In the genomic region with DNA sequence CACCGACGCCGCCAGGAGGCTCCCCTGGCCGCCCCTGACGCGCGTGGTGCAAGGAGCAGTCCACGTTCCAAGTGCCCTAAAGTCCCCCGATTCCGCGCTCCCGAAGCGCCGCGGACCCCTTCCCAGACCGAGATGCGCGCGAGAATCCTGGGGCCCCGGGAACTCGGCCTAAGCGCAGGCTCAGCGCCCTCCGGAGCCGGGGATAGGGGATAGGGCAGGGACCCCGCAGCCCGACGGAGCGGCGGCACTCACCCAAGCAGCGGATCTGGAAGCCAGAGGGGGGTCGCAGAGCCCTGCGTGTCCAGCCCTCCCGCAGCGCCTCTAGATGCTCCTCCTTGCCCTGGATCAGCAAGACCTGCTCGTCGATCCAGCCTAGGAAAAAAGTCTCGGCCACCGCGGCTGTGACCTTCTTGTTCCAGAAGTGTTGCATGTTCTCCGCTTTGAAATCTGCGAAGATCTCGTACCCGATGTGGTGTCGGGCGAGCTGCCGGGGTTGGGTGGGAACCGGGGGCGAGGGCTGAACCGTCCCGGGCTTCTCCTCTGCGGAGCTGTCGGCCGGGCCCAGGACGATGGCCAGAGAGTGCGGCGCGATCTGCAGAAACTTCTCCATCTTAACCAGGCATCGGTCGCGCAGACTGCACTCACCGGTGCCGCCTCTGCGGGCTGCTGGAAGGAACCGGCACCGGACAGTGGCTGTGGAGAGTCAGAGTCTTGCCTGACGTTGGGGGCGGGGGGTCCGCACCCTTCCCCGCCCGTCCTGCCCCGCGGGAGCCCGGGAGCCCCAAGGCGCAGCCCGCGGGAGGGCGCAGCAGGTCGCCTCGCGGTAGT, we compare ENCODE assay signal across 9 mouse cellular contexts. TPM values are rescaled to one million over a fixed set of nuclear protein-coding genes. Genes with fewer than 3 reads are reported as not detected.
DNase-seq lines count a peak whose midpoint lies in the region; ATAC-seq and TF ChIP-seq lines count a peak whose summit lies in the region.
"Had no signal": no experiment of that assay in that cellular context is flagged by ENCODE, and none has a peak within 500 bp of the region (broad histone marks: within the 10 kb centered on the region; RNA-seq: fewer than 3 reads in every experiment).

No protein-coding gene starts in this region.

- H3K9ac ChIP-seq in heart, embryonic 11.5 days (ENCODE audit: low read depth, low read length), result peak overlapping the region; percentile 72
- H3K9ac ChIP-seq in kidney, embryonic 16.5 days (replicated peaks; ENCODE audit: low read length), result peak overlapping the region; percentile 77
- H3K9ac ChIP-seq in stomach, embryonic 14.5 days (replicated peaks; ENCODE audit: low read depth, low read length), result peak overlapping the region; percentile 58

- DNase-seq in ovary, postnatal 36 days (ENCODE audit: low spot score), result peak; percentile 33
- no peak for DNase-seq in ovary, postnatal 10 days (ENCODE audit: low spot score)
- DNase-seq in lung, postnatal 14 days, result peak; percentile 14
- DNase-seq in MN1 (ENCODE audit: low spot score), result no peak

- TF ChIP-seq POLR2A in cortical plate, adult 2 months (IDR thresholded peaks at IDR 0.05; ENCODE audit: extremely low read depth, insufficient read depth, low read length), result no peak

- peak overlapping the region; percentile 88 for H3K27ac ChIP-seq in cortical plate, adult 2 months (ENCODE audit: insufficient read depth, low read length)
- no peak overlapping the region for H3K27ac ChIP-seq in heart, embryonic 11.5 days (ENCODE audit: low read depth, low read length)
- peak overlapping the region; percentile 94 for H3K27ac ChIP-seq in kidney, embryonic 16.5 days (ENCODE audit: low read length)
- peak overlapping the region; percentile 85 for H3K27ac ChIP-seq in stomach, embryonic 14.5 days (ENCODE audit: low read length)

- no peaks in the 10 kb centered on the region for H3K36me3 ChIP-seq in heart, embryonic 11.5 days (ENCODE audit: control insufficient read depth, insufficient read depth, low read length)
- no peaks in the 10 kb centered on the region for H3K36me3 ChIP-seq in kidney, embryonic 16.5 days (ENCODE audit: insufficient read depth, low read length)
- H3K36me3 ChIP-seq in stomach, embryonic 14.5 days (ENCODE audit: control insufficient read depth, insufficient read depth, low read length), result no peaks in the 10 kb centered on the region

- peak overlapping the region; percentile 45 for H3K4me3 ChIP-seq in cortical plate, adult 2 months (ENCODE audit: insufficient read depth, low read length)
- H3K4me3 ChIP-seq in heart, embryonic 11.5 days (ENCODE audit: low read depth, low read length), result peak overlapping the region; percentile 77
- peak overlapping the region; percentile 87 for H3K4me3 ChIP-seq in kidney, embryonic 16.5 days (ENCODE audit: low read length)
- peak overlapping the region; percentile 66 for H3K4me3 ChIP-seq in stomach, embryonic 14.5 days (ENCODE audit: low read depth, low read length)
- H3K4me3 ChIP-seq: myocyte had no signal

- no peaks in the 10 kb centered on the region for H3K9me3 ChIP-seq in heart, embryonic 11.5 days (replicated peaks; ENCODE audit: control insufficient read depth, low read length)
- H3K9me3 ChIP-seq in kidney, embryonic 16.5 days (ENCODE audit: low read length), result no peaks in the 10 kb centered on the region
- H3K9me3 ChIP-seq in stomach, embryonic 14.5 days (ENCODE audit: control insufficient read depth, low read depth, low read length), result no peaks in the 10 kb centered on the region

- peak; percentile 58; the same call in 1 of the 2 replicates for ATAC-seq in heart, embryonic 11.5 days (replicated peaks; ENCODE audit: insufficient number of reproducible peaks, low FRiP score, low TSS enrichment)
- peak; percentile 74 for ATAC-seq in kidney, embryonic 16.5 days (ENCODE audit: low FRiP score, low TSS enrichment)
- peak; percentile 60 for ATAC-seq in stomach, embryonic 14.5 days (ENCODE audit: insufficient number of reproducible peaks, insufficient read depth, low FRiP score, low read depth)

- no peaks in the 10 kb centered on the region; the same call in 1 of the 2 replicates for H3K4me1 ChIP-seq in cortical plate, adult 2 months (ENCODE audit: control insufficient read depth, insufficient read depth, low read length)
- H3K4me1 ChIP-seq in heart, embryonic 11.5 days (ENCODE audit: control insufficient read depth, insufficient read depth, low read length), result peaks cover 7% of the 10 kb centered on the region
- peaks cover 10% of the 10 kb centered on the region; the same call in 1 of the 2 replicates for H3K4me1 ChIP-seq in kidney, embryonic 16.5 days (ENCODE audit: insufficient read depth, low read length)
- H3K4me1 ChIP-seq in stomach, embryonic 14.5 days (ENCODE audit: control insufficient read depth, insufficient read depth, low read length), result peaks cover 5% of the 10 kb centered on the region

- under 1% methylated on average over 81 of the region's 81 CpGs for WGBS in heart, embryonic 11.5 days (ENCODE audit: insufficient replicate concordance)
- under 1% methylated on average over 74 of the region's 81 CpGs for WGBS in kidney, embryonic 16.5 days
- under 1% methylated on average over 78 of the region's 81 CpGs for WGBS in stomach, embryonic 14.5 days

- peak overlapping the region; percentile 96 for H3K4me2 ChIP-seq in heart, embryonic 11.5 days
- peak overlapping the region; percentile 88 for H3K4me2 ChIP-seq in kidney, embryonic 16.5 days (replicated peaks; ENCODE audit: low read depth, low read length)
- peak overlapping the region; percentile 93 for H3K4me2 ChIP-seq in stomach, embryonic 14.5 days (replicated peaks; ENCODE audit: low read depth, low read length)

- peaks cover 59% of the 10 kb centered on the region for H3K27me3 ChIP-seq in heart, embryonic 11.5 days (ENCODE audit: control insufficient read depth, insufficient read depth, low read length)
- peaks cover 29% of the 10 kb centered on the region for H3K27me3 ChIP-seq in kidney, embryonic 16.5 days (ENCODE audit: insufficient read depth, low read length)
- 0 out of 2 replicates have a peak, but pooled peaks cover 14% of the 10 kb centered on the region for H3K27me3 ChIP-seq in stomach, embryonic 14.5 days (ENCODE audit: control insufficient read depth, insufficient read depth, low read length)

- TF ChIP-seq CTCF in cortical plate, adult 2 months (IDR thresholded peaks at IDR 0.05; ENCODE audit: extremely low read depth, insufficient read depth, low read length), result no peak

RNA-seq across cellular contexts. Expression of gene Stox2, which starts 33.3 kb away (rescaled TPM):
- 20.3 and 21.5 TPM in 2 replicates for polyA plus RNA-seq in cortical plate, adult 2 months (2012; rRNA removed)
- polyA plus RNA-seq in heart, embryonic 11.5 days (2014; fragmentation: Nextera tagmentation; extraction: Ambion mirVana), result 8.1 and 10.6 TPM in 2 replicates
- polyA plus RNA-seq in kidney, embryonic 16.5 days (2015; fragmentation: Nextera tagmentation; extraction: Ambion mirVana), result 9.4 and 13.8 TPM in 2 replicates
- polyA plus RNA-seq in stomach, embryonic 14.5 days (2014; fragmentation: Nextera tagmentation; extraction: Ambion mirVana), result 19.2 and 20.5 TPM in 2 replicates
- polyA plus RNA-seq: myocyte had no signal

Comparison
In these comparisons a context has a peak if more than half of its experiments do, and no peak if none do; other contexts are left out.
1. DNase-seq: peak in ovary, postnatal 36 days (single experiment) and lung, postnatal 14 days (single experiment); none in ovary, postnatal 10 days (single experiment) and MN1 (single experiment).
2. Peak in every context shown above with its lines, with median percentiles within 50 percentile points of each other: H3K4me3 ChIP-seq, ATAC-seq, H3K4me2 ChIP-seq and H3K9ac ChIP-seq.